Mouse (Mus musculus) hindlimb bud, embryonic 11.5 days (tissue): ENCODE measurements at regions not wholly inside any gene's neighbourhood (a gene's known extent, or its start where the extent isn't known, plus 50 kb on each side); places are given as distances from the start of the nearest gene placed in this dataset.

Experiments
- DNase-seq: peaks from one replicate; pipeline ENCODE4 v3.0.0-alpha.2; 2012; ENCODE audit warnings: low read depth, low spot score; ENCODE audit errors: extremely low spot score

GRCm38 (mm10) chr15:72312417-72312816 lies 1521.9 kb upstream of the Gm6569 start:
- no peak for DNase-seq

- no peak for DNase-seq
These were observed 1512.8 kb upstream of the Gm6569 start for GRCm38 (mm10) chr15:72321528-72321927.

- DNase-seq: no peak
These were observed 1512.2 kb upstream of the Gm6569 start for GRCm38 (mm10) chr15:72322127-72322526.

- DNase-seq: no peak
These were observed 1511.2 kb upstream of the Gm6569 start for GRCm38 (mm10) chr15:72323158-72323557.

GRCm38 (mm10) chr15:72331262-72331661 lies 1503.1 kb upstream of the Gm6569 start:
- DNase-seq: no peak

- DNase-seq: no peak
These were observed 1499.9 kb upstream of the Gm6569 start for GRCm38 (mm10) chr15:72334497-72334896.

- no peak for DNase-seq
These were observed 1494.7 kb upstream of the Gm6569 start for GRCm38 (mm10) chr15:72339629-72340028.

- no peak for DNase-seq
These were observed 1492.4 kb upstream of the Gm6569 start for GRCm38 (mm10) chr15:72341991-72342390.

- DNase-seq: no peak
These were observed 1491.9 kb upstream of the Gm6569 start for GRCm38 (mm10) chr15:72342504-72342903.

- no peak for DNase-seq
These were observed 1490.6 kb upstream of the Gm6569 start for GRCm38 (mm10) chr15:72343794-72344193.

GRCm38 (mm10) chr15:72353371-72353770 lies 1481.0 kb upstream of the Gm6569 start:
- DNase-seq: no peak

- no peak for DNase-seq
These were observed 1478.7 kb upstream of the Gm6569 start for GRCm38 (mm10) chr15:72355626-72356025.

GRCm38 (mm10) chr15:72359636-72360035 lies 1474.7 kb upstream of the Gm6569 start:
- no peak for DNase-seq

- no peak for DNase-seq
These were observed 1474.3 kb upstream of the Gm6569 start for GRCm38 (mm10) chr15:72360049-72360448.

GRCm38 (mm10) chr15:72360463-72361030 lies 1473.8 kb upstream of the Gm6569 start:
- no peak for DNase-seq

- DNase-seq: no peak
These were observed 1461.3 kb upstream of the Gm6569 start for GRCm38 (mm10) chr15:72373041-72373440.

GRCm38 (mm10) chr15:72377201-72377600 lies 1457.2 kb upstream of the Gm6569 start:
- no peak for DNase-seq

GRCm38 (mm10) chr15:72379291-72379690 lies 1455.1 kb upstream of the Gm6569 start:
- DNase-seq: no peak

- DNase-seq: no peak
These were observed 1453.2 kb upstream of the Gm6569 start for GRCm38 (mm10) chr15:72381164-72381563.

GRCm38 (mm10) chr15:72381744-72382143 lies 1452.6 kb upstream of the Gm6569 start:
- DNase-seq: no peak

- no peak for DNase-seq
These were observed 1451.8 kb upstream of the Gm6569 start for GRCm38 (mm10) chr15:72382521-72382920.

- DNase-seq: no peak
These were observed 1451.3 kb upstream of the Gm6569 start for GRCm38 (mm10) chr15:72383062-72383461.

GRCm38 (mm10) chr15:72383470-72383869 lies 1450.9 kb upstream of the Gm6569 start:
- DNase-seq: no peak
